Mouse (Mus musculus): ENCODE measurements around the gene Spopl. TPM values are rescaled to one million over a fixed set of nuclear protein-coding genes. Genes with fewer than 3 reads are reported as not detected.
A peak's percentile ranks its signal among the peaks of the same experiment; 100 is the strongest.
"Not testable (repeated sequence)": the region's sequence is repeated elsewhere in the genome, so short reads cannot be mapped to it uniquely, and the experiment has no call there.

The Spopl gene
- 10 to 100 TPM in 1 of 2 experiments, 1 to 10 TPM in 1; 7.9 to 11.0 TPM for polyA plus RNA-seq (2017; shearing (Covaris generic))

DNA sequence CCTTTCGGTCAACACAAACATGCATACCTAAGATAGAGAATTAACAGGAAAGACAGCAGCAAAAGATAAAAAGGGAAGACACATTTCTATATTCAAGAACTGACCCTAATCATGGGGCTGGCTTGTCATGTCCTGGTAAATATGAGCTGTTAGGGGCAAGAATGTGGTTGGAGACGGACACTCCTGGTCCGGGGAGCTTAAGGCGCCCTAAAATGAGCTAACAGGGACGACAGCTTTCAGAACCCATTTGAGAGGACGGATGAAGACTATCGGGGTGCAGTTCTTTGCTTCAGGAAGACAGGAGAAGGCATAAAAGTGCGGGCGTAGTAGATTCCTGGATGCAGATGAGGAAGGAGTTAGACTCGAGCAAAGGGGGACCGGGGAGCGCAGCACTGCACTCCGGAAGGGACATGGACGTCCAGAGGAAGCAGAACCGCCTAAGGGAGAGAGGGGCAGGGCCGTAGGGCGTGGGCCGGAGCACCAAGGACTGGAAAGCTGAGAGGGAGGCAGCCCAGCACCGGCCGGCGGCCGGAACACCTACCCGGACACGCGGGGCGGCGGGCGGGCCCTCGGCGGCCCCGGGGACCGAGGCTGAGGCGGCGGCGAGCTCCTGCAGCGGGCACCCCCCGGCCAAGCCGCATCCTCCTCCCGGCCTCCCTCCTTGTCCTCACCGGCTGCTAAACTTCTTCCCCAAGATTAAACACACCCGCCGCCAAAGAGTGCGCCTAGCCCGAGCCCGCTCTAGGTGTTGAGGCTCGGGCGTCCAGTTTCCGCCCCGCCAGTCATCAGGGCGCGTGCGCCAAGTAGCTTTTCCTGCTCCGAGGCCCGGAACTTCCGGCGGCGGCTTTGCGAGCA lies at the start of gene Spopl:
TSS of gene Spopl (minus strand) at position 805 of the 855 bp plus-strand sequence.
- ATAC-seq, result peak; percentile 98

DNA sequence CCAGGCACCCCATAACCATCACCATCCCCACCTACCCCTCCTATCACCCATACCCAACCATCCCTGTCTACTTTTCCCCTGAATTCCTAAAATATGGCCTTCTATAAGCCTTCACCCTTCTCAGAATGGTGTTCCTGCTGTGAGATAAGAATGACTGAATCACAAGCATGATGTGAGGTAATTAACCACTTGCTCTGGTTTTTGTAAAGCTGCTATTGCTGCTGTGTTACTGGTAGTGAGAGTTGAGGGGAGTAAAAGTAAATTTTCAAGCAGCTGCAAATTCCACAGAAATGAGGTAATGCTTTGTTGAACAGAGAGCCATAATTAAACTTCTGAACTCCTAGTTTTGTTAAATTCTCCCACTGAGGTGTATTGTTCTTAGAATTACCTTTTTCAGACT lies 48.2 kb upstream of the Spopl start:
- no peak for ATAC-seq

DNA sequence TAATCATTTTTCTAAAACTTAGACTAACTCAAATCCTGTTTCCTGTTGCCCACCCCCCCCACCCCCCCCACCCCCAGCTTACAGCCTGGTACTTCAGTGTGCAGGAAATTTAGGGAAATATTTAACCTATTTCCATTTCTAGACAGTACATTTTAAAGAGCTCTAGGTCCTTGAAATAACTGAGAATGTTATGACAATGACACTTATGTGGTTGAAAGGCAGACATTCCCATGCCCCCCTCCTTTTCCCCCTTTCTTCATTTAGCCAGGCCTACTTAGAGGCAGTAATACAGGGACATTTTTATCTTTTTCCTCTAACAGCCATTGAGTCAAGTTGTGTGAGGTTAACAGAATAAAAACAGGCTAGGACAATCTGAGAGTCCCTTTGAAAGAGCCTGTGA lies 46.1 kb upstream of the Spopl start:
- no peak for ATAC-seq

DNA sequence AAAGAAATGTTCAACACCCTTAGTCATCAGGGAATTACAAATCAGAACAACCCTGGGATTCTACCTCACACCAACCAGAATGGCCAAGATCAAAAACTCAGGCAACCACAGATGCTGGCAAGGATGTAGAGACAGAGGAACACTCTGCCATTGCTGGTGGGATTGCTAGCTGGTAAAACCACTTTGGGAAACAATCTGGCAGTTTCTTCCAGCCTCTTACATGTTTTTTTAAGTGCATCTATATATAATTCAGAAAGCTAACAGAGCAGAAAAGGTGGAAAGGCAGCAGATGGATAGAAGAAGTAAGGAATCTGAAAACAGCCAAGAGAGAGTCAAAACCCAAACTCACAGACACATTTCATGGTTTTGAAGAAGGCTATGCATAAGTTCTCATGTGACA lies 33.5 kb upstream of the Spopl start:
- no peak for ATAC-seq

DNA sequence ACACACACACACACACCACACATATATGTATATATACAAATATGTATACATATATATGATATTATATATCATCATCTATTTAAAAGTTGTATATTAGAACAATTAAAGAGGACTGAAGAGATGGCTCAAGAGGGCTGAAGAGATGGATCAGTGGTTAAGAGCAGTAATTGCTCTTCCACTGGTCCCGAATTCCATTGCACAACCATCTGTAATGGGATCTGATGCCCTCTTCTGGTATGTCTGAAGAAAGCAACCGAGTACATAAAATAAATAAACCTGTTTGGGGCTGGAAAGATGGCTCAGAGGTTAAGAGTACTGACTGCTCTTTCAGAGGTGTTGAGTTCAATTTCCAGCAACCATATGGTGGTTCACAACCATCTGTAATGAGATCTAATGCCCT lies 16.9 kb upstream of the Spopl start:
- ATAC-seq, result no peak

DNA sequence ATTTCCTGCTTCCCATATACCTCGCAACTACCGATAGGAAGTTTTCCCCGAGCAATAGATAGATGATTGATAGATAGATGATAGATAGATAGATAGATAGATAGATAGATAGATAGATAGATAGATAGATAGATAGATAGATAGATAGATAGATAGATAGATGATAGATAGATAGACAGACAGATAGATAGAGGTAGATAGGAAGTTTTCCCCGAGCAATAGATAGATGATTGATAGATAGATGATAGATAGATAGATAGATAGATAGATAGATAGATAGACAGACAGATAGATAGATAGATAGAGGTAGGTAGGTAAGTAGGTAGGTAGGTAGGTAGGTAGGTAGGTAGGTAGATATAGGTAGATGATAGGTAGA lies 239 bp upstream of the Spopl start:
- not testable (repeated sequence) for ATAC-seq

DNA sequence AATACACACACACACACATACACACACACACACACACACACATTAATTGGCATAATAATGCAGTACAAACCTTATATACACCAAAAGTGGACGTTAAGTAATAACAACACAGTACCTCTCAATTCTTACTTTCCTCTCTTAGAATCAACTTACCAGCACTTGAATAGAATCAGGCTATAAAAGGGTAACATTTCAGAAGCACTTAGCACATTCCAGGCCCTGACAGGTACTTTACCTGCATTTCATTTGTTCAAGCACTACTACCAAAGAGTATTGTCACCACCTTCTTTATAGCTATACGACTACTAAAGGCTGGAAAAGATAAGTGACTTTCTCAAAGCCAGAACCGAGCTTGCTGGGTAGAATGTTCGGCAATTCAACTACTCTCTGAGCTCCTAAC lies 1.3 kb downstream of the Spopl start:
- no peak for ATAC-seq

DNA sequence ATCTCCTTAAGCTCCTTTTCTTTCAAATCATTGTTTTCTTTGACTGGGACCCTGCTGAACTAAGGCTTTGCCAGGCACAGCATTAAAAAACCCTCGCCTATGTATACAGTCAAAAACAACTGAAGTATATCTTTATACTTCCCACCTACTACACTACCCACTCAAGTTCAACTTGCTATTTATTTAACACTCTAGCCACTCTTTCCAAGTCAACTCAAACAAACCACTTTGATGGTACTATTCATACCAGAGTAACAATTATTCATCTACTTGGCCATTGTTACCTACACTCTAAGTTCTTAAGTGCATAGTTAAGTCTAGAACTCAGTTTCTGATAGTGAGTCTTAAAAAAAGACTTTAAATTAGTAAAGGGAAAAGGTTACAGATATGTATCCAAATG lies 3.1 kb downstream of the Spopl start:
- no peak for ATAC-seq

DNA sequence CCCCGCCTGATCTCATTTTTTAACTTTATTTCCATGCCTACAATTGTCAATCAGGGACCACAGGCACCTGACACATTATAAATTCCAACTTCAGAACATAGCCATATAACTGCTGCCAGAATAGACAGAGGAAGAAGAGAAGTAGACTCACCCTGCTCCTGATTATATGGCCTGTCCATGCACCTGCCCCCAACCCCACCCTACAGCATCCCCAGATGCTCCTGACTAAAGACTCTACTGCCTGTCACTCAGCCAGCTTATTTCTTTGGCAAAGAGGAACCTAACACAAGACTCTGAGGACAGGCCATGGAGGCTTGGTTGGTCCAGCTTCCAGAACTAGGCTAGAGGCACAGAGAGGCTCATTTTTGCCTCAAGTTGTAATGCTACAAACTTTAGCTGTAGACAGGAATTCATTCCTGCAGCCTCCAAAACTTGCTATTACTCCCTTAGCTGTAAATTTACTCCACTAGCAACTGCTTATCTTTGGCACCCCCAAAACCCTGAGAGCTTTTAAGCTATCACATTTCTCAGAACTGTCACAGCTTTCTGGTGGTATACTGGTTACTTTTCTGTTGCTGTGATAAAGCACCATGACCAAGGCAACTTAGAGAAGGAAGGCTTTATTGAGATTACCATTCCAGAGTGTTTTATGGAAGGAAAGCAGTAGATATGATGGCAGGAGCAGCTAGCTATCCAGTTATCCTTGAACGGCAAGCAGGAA lies 6.7 kb downstream of the Spopl start:
- ATAC-seq, result no peak

DNA sequence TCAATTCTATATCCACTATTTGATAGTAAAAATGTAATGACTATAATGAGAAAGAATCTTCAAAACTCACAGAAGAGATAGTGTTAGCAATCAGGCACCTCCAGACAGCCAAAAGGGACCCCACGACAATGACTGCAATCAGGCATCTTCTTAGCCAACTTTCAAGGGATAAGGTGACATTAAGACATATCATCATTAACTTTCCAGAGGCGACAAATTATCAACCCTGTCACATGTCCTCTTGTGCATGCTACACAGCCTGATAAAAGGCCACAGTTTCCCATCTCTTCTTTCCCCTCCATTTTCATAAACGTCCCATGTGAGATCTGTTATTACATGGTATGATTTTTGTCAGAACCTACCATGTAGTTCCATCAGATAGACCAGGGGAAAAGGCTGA lies 9.0 kb downstream of the Spopl start:
- ATAC-seq, result no peak

DNA sequence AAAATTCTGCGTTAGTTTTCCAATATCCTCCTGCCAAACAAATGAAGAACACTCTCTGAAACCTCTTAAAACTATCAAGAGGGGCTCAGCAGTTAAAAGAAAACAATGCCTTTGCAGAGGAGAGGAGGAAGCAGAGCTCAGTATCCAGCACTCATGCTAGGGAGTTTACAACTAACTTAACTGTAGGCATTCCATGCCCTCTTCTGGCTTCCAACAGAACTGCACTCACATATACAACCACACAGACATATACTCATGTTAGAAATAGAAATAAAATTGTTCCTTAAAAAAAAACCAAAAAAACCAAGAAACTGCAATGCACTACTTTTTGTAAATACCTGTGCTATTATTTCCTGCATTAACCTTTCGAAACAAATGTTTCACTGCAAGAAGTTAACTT lies 12.7 kb downstream of the Spopl start:
- ATAC-seq, result no peak

DNA sequence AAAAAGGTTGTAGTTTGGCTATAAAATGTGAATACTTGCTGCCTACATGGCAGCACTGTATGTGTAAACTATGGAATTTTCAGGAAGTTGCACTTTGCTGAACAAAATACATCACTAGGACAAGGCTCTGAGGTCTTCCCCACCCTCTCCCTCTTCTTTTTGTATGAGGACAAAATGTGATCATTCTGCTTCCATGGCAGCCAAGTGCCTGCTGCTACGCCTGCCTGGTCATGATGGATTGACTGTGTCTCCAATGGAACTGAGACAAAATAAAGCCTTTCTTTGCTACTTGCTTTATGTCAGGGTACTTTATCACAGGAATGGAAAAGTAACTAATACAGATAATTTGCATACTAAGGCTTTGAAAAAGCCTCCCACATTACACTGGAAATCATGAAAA lies 20.7 kb downstream of the Spopl start:
- no peak for ATAC-seq

DNA sequence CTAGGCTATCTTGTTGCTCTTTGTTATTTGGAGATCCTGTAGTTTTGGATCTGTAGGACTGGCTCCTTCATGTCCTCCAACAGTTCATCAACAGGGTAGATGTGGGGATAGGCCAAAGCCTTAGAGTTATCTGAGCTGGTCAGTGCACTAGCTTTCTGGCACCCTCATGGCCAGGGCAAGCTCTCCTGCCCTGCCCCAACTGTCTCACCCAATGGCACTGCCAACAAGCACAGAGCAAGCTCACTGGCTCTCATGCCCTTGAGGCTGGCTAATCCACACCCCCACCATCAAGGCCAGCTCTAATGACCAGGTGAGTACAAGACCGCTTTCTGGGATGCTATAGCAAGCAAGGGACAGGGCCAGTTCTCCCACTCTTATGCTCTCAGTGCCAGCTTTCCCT lies 24.7 kb downstream of the Spopl start:
- ATAC-seq, result no peak

DNA sequence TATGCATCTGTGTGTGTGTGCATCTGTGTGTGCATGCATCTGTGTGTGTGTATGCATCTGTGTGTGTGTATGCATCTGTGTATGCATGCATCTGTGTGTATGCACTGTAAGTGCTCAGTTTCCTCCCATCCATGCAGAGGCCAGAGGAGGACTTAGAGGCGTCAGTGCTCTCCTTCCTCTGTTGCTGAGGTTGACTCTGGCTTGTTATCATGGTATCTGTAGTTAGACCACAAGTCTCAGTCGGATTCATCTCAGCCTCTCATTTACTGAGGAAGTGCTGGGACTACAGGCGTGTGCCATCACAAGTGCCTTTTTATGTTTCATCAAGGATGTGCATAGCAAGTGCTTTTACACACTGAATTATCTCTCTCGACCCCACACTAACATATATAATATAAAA lies 31.9 kb downstream of the Spopl start:
- ATAC-seq, result peak; percentile 29

DNA sequence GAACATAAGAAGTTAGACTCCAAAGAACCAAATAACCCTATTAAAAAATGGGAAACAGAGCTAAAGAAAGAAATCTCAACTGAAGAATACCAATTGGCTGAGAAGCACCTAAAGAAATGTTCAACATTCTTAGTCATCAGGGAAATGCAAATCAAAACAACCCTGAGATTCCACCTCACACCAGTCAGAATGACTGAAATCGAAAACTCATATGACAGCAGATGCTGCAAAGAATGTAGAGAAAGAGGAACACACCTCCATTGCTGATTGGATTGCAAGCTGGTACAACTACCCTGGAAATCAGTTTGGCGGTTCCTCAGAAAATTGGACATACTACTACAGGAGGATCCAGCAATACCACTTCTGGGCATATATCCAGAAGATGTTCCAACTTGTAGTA lies 44.2 kb downstream of the Spopl start:
- not testable (repeated sequence) for ATAC-seq

DNA sequence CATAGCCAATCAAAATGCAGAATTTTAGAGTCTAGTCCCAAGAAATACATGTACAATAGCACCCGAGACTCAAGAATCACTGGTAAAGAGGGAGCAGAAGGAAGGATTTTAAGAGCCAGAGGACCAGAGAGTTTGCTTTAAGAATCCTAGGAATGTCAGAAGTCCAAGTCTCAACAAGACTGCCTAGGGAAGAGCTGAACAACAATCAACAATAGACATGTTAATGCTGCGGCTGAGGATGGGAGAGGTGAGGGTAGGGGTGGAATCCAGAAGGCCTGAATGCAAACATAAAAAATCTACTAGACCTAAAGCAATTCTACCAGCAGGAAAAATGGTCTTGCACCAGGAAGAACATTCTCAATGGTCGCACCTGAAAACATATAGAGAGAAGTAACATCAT lies 66.8 kb downstream of the Spopl start:
- ATAC-seq, result no peak

DNA sequence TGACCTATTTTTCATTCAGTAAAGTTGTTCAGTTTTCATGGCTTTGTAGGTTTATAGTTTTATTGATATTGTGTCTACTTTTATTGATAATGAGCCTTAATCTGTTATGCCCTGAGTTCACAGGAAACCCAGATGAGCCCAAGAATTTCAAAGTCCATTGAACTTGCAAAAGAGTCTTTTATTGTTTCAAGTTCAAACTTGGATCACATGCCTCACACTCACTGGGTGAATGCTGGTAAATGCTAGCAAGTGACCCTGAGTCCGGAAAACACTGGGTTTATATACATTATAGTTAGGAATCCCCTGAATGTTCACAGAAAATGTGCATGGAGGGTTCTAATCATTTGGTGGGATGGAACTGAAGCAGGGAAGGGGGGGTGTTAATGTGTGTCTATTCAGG lies 90.2 kb downstream of the Spopl start:
- no peak for ATAC-seq

DNA sequence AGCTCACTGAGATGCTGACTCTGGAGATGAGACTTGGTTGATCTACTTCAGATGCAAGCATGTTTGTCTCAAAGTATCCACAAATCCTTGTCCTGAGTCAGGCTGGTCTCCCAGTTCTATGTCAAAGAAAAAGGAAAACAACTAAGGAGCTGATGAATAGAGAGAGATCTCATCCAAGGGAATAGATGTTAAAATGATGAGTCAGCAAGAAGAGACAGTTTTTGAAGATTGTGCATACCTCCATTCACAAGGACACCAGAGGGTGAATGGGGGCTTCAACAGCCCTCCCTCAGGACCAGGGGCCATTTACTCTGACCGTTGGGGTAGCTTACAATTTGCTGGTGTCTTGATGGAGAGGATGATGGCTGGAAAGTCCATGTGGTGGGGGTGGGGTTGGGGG lies 104.4 kb downstream of the Spopl start:
- no peak for ATAC-seq

DNA sequence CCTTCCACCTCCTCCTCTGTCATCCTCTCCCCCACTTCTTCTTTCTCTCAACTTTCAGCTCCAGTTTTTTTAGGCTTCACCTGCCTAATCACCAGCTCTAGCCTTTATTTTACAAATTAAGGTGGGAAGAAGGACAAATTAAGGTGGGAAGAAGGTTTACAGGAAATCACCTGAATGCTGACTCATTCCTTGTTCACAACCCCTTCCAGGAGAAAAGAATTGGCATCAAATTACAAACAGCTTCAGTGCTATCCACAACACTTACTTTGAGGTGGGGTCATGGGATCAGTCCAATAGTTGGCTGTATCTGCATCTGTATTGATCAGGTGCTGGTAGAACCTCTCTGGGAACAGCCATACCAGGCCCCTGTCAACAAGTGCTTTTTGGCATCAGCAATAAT lies 114.5 kb downstream of the Spopl start:
- no peak for ATAC-seq
